Mouse (Mus musculus): ENCODE measurements around the gene Hhex.

DNA sequence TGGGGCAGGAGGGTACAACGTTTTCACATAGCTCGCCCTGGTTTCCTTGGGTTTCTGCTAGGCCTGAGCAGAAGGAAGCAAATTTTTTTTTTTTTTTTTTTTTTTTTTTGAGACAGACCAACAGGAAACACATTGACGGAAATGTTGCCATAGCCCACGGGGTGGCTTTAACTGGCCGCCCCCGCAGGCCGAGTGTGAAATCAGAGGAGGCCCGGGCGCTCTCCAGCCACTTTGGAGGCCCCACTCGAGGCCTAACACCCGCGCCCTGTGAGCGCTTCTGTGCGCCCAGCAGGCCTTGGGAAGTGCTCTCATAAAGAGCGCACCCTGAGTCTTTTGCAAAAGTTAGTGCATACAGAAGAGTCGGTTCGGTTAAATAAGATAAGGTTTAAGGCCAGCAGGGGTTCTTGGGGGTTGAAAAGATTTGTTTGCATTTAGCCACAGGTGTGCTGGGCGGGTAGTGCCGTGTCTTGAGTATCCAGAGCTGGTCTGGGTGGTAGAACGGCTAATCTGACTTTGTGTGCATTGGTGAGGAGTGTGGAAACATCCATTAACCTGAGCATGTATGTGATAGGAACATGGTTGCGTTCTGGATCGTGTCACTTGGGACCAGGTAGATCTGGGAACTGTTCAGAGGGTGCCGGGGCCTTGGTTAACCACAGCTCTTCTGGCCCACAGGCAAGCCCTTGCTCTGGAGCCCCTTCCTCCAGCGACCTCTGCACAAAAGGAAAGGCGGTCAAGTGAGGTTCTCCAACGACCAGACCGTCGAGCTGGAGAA is 2.1 kb downstream of the Hhex start:
- TF ChIP-seq POLR2A (IDR thresholded peaks at IDR 0.05; ENCODE audit: borderline replicate concordance, extremely low read depth, insufficient read depth, insufficient read length, poor library complexity, severe bottlenecking) (no peak), CTCF (IDR thresholded peaks at IDR 0.05; ENCODE audit: borderline replicate concordance, extremely low read depth, insufficient read depth, insufficient read length) (no peak)

All from brain, embryonic 14.5 days (tissue).